Mouse (Mus musculus) adipocyte (in vitro differentiated cells): ENCODE measurements at regions not wholly inside any gene's neighbourhood (a gene's known extent, or its start where the extent isn't known, plus 50 kb on each side); places are given as distances from the start of the nearest gene placed in this dataset.

Experiments
- DNase-seq: peaks from one replicate; pipeline ENCODE4 v3.0.0-alpha.2; 2016; ENCODE audit warnings: low spot score

- no peak for DNase-seq
Observed at GRCm38 (mm10) chr15:97502056-97502455, 203.6 kb downstream of the Rpap3 start.

GRCm38 (mm10) chr15:97501420-97501819 lies 204.2 kb downstream of the Rpap3 start:
- DNase-seq: no peak

- no peak for DNase-seq
Observed at GRCm38 (mm10) chr15:97499821-97500385, 205.7 kb downstream of the Rpap3 start.

GRCm38 (mm10) chr15:97499240-97499639 lies 206.4 kb downstream of the Rpap3 start:
- peak; percentile 70 for DNase-seq

GRCm38 (mm10) chr15:97498375-97498774 lies 207.2 kb downstream of the Rpap3 start:
- DNase-seq: no peak

GRCm38 (mm10) chr15:97496026-97496425 lies 209.6 kb downstream of the Rpap3 start:
- no peak for DNase-seq

- no peak for DNase-seq
Observed at GRCm38 (mm10) chr15:97493340-97493739, 212.3 kb downstream of the Rpap3 start.

- DNase-seq: no peak
Observed at GRCm38 (mm10) chr15:97491796-97492195, 213.8 kb downstream of the Rpap3 start.

GRCm38 (mm10) chr15:97487425-97487824 lies 218.2 kb downstream of the Rpap3 start:
- no peak for DNase-seq

- DNase-seq: no peak
Observed at GRCm38 (mm10) chr15:97471986-97472779, 225.1 kb upstream of the Amigo2 start.

GRCm38 (mm10) chr15:97471476-97471875 lies 224.4 kb upstream of the Amigo2 start:
- DNase-seq: no peak

GRCm38 (mm10) chr15:97469684-97470344 lies 222.7 kb upstream of the Amigo2 start:
- DNase-seq: no peak

GRCm38 (mm10) chr15:97468732-97469683 lies 221.9 kb upstream of the Amigo2 start:
- DNase-seq: no peak

- peak; percentile 20 for DNase-seq
Observed at GRCm38 (mm10) chr15:97467781-97468485, 220.8 kb upstream of the Amigo2 start.

- no peak for DNase-seq
Observed at GRCm38 (mm10) chr15:97466906-97467465, 219.9 kb upstream of the Amigo2 start.

GRCm38 (mm10) chr15:97466110-97466509 lies 219.0 kb upstream of the Amigo2 start:
- no peak for DNase-seq

GRCm38 (mm10) chr15:97465366-97465765 lies 218.3 kb upstream of the Amigo2 start:
- no peak for DNase-seq

GRCm38 (mm10) chr15:97464737-97465136 lies 217.7 kb upstream of the Amigo2 start:
- DNase-seq: no peak

- DNase-seq: peak; percentile 45
Observed at GRCm38 (mm10) chr15:97462587-97462986, 215.5 kb upstream of the Amigo2 start.

- DNase-seq: no peak
Observed at GRCm38 (mm10) chr15:97462006-97462405, 214.9 kb upstream of the Amigo2 start.

GRCm38 (mm10) chr15:97461060-97461459 lies 214.0 kb upstream of the Amigo2 start:
- DNase-seq: no peak
